Mouse (Mus musculus) adrenal gland, postnatal 4 days (tissue): ENCODE results near the gene Cd2. TPM values are rescaled to one million over a fixed set of nuclear protein-coding genes. Genes with fewer than 3 reads are reported as not detected.

Source experiments
- DNase-seq, 2 experiments: peaks; one replicate each; pipeline ENCODE4 v3.0.0; 2021 to 2022; ENCODE audit warnings: low spot score in 2 of 2, mixed read lengths in 2 of 2
- total RNA-seq, 2 experiments: library from RNA; stranded (reverse); gene quantifications; 2 replicates each; pipeline ENCODE4 v1.2.3; 2021

Cd2 gene
- total RNA-seq, 2 experiments from 2014 or later, result 0.59 TPM; not detected in 1

DNA sequence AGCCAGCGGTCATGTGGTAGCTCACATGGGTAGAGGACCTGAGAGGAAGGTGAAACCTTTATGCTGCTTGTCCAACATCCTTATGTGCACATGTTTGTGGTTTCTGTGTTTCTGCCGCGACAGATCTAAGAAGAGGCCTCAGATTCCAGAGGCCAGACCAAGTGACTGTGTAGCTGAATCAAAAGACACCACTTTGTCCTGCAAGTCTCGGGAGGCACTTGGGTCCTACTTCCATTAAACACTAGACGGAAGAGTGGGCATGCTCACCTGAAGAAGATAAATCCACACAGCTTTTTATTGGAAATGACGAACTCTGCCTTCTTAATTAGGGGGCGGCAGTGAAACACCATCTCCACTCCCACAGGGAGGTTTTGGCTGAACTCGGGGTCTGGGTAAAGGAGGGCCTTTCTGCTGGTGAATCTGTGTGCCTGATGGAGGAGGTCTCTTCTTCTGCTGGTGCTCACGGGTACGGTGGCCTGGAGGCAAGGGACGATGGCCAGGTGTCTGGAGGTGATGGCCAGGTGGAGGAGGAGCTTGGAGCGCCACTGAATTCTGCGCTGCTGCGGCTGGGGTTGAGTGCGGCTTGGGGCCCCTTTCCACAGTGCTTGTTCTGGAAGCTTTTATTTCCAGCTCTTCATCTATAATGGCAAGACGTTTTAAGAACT, 12.0 kb downstream of the Cd2 start:
- no peak for DNase-seq

DNA sequence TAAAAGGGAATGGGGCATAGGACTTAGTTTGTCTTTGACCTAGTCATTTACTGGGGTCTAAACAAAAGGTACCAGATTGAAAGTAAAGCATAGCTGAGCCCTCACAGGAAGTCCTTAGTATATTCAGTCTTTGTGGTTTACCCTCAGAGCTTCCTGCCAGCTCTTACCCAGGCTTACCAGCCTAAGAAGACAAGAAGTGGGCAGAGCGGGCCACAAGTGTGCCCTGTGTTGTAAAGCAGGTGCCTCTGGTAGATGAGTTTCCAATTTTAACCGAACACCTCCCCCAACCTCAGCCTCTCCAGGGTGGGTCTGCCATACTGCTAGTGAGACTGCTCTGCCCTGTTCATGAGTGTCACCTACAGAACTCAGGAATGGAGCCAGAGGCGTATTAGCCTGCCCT, 12.9 kb downstream of the Cd2 start:
- DNase-seq, result no peak

DNA sequence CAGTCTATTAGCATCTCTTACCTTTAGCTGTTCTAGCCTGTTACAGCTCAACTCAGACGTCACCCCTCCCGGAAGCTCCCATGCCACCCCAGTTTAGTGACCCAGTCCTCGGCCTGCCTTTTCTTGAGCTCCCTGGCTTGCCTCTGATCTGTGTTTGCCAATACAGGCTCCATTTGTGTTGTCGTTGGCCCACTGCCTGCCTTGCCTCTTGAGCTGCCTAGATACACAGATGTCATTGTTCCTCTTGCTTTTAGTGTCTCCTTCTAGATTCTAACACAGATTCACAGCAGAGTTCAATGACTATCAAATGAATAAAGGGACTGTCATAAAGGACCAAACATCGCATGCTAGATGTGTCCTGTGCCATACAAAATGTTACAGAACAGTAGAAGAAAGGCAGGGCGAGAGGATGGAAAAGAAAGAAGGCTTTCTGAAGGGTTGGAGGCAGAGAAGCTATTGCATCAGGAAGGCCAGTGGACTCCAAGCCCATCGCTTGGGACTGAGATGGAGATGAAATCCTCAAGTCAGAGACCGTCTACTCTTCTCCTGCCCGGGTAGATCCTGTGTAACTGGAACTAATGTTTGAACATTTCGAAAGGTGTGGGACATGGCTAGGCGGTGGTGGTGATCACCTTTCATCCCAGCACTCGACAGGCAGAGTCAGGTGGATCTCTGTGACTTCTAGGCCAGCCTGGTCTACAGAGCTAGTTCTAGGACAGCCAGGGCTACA, 13.5 kb downstream of the Cd2 start:
- no peak for DNase-seq

DNA sequence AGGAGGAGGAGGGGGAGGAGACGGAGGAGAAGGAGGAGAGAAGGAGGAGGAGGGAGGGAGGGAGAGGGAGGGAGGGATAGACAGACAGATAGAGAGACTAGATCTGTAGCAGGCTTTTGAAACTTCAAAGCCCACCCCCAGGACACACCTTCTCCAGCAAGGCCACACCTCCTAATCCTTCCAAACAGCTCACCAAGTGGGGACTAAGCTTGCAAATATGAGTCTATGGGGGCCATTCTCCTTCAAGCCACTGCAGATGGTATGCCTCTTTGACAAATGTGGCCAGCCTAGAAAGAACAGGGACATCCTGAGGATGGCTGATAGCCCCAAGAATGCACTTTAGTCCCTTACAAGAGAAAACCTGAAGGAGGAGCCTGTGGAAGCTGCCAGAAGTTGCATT, 15.6 kb downstream of the Cd2 start:
- DNase-seq, result no peak

DNA sequence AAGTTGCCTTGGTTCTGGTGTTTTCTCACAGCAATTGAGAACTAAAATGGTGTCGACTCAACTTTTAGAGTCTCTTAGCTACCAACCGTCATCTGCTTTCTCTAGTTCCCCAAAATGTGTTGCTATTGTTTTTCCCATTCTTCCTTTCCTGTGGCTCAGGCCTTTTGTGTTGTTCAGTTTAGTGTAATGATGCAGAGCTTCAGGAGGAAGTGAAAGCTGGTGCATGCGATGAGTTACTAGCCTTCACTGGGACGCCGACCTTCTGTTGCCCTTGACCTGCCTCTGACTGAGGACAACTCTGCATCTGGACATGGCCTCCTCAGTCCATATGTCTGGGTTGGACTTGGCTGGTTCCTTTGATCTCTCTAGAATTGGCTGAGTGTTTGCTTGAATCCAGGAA, 16.9 kb downstream of the Cd2 start:
- DNase-seq, result no peak

DNA sequence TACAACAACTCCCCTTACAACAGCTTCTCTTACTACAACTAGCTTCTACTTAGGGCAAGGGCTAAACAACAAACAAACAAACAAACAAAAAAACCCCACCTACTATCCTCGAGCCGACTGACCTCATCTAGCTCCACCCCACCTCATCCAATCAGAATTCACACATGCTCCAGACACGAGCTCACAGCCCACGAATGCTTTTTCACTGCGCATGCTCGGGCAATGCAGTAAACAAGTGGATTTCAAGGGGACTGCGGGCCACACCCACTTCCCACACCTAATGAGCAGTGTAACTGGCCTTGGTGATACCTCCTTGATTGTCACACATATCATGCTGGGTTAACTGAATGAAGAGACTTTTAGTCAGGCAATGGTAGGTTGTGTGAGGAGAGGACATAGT, 19.4 kb downstream of the Cd2 start:
- DNase-seq, result no peak

DNA sequence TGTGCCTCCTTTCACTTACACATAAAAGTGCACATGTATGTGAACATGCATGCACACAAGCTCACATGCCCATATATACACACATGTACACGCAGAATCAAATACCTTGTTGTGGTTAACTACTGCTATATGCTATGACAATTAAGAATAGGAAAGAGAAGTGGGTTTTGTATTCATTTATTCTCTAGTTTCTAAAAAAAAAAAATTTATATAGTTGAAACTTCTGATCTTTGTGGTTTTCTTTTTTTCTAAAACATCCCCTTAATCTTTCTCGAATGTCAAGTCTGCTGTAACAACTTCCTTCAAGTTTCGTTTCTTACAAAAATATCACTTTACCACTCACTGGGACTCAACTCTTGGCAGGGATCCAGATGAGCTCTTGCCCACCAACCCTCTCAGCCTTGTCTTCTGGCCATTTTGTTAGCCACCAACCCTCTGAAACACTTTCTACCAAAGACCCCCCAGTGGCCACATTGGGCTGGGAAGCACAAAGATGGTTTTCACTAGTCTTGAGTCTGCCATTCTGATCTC, 22.1 kb downstream of the Cd2 start:
- no peak for DNase-seq

DNA sequence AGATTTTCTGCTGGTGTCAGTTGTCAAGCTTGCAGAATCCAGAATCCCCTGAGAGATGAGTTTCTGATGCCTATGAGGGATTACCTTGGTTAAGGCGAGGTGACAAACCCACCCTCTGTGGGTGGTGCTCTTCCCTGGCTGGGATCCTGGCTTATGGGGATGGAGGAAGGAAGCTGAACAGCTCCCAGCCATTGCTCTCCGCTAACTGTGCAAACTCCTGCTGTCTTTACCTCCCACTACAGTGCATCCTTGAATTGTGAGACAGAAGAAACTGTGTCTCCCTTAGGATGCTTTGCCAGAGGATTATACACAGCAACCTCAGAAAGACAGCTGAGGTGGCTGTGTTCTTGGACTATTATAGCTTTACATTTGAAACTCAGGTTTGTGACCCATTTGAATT, 28.8 kb downstream of the Cd2 start:
- no peak for DNase-seq

DNA sequence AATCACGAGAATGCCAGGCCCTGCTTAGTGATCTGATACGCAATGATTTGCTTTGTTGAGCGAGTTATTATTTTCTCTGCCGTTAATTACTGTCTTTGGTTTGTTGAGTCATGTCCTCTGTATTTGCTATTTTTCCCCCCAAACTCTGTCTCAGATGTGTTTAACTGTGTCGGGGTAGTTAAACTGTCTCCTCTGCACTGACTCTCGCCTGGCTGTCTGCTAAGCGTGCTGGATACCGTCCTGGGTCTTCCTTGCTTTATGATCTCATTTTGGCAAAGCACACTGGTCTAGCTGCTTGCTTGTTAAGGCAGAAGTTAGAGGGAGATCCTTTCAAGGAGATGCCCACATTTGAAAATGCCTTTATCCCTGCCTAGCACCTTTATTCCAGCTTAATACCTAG, 31.6 kb downstream of the Cd2 start:
- no peak for DNase-seq

DNA sequence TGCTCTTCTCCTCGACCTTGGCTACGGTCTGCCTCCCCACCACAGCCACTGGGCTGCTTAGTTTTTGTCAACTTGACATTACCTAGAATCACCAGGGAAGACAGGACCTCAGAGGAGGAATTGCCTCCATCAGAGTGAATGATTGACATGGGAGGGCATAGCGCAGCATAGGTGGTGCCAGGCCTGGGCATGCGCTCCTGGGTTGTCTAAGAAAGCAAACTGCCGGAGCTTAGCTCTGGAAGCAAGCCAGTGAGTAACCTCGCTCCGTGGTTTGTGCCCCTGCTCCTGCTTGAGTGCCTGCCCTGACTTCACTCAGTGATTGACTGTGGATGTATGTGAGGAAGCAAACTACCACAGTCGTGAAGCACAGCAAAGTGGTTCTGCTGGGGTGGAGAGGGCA, 35.6 kb downstream of the Cd2 start:
- no peak for DNase-seq

DNA sequence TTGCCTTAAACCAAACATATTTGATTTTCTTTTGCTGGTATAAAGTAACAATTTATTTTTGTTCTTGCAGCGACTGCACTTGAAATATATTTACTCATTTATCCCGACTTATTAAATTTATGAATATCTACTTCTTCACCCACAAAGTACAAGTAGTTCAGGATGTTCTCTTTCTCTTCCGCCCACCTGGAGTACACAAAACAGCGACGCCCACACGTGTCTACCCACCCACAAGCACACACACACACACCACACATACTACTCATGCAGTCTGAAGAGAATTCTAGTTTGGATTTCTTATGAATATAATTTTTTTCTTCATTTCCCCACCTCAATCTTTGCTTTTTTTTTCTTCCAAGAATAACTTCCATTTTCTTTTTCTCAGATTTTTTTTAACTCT, 37.9 kb downstream of the Cd2 start:
- DNase-seq, result no peak

DNA sequence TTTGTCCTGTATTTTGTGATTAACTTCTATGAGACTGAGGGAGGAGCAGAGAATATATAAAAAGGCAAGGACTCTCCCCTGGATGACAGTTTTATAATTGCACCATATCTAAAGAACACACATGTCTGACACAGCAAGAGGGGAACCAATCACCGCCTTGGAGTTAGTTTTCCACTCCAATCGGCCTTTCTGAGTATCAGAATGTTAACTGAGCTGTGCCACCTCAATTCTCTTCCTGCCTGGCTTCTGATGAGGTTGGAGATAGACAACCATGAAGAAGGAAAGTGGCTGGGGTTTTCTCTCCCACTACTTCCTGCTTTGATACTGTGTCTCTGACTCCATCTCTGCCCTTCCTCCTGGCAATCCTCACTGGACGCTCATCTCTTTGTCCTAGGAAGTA, 42.5 kb downstream of the Cd2 start:
- no peak for DNase-seq

DNA sequence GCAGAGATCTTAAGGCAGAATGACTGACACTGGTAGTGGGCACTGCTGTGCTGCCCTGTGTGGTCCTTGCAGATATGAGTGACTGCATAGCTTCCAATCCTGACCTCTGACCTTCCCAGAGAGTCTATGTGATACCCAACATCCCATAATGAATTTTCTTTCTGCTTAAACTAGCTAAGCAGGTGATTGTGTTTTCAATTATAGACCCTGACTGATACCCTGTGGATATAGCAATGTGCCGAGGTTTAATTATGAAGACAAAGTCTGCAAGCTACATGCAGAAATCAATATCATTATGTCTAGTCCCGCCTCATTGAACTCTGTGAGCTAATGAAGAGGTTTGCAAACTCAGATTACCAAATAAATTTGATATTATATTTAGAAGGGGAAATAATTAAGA, 44.7 kb downstream of the Cd2 start:
- DNase-seq, result no peak

DNA sequence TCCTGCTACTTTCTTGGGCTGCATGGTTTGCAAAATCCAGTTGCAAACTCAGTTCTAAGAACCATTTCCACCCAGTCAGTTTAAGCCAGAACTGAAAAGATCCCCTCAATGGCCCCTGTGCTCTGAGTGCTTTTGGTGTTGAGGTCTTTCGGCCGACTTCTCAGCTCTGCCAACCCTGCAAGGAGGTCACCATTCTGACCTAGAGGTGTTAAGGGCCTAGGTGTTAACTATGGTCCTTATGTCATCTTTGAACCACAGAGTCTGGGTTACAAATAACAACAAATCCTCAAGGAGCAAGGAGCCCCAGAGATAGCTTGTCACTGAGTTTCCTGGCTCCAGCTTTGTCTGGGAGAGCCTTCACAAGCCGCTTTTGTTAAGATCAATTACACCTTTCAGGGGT, 45.9 kb downstream of the Cd2 start:
- DNase-seq, result no peak

DNA sequence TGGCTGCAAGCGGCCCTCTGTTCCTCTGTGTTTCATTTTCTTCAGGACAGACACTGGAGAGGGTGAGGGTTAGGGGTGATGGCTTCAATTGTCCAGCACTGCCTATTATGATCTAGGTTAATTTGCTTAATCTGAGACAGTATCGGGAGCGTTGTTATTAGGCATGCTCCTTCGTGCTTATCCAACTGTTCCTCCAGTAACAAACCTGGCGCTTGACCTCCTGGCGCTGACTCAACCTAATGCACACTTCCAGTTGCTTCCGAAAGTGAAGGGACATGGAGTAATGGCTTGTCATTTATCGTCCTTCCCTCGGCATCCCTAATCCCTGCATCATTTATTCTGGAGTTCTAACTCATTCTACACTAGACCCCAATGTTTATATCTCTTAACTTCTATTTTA, 46.9 kb downstream of the Cd2 start:
- no peak for DNase-seq

DNA sequence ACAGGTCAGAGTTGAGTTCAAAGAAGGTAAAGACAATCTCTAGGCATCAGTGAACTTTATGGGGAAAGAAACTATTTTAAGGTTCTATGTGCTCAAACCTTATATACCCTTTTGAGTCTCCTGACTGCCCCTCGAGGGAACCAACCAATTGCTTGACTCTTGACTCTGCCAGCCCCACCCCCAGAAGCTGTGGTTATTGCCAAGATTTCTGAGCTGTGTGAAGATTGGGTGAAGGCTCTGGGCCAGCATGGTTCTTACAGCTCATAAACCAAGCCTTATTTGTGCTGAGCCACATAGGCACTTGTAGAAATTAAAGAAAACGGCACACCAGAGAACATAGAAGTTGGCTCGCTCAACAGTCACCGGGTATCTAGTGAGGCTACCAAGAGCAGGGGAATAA, 48.5 kb downstream of the Cd2 start:
- no peak for DNase-seq

DNA sequence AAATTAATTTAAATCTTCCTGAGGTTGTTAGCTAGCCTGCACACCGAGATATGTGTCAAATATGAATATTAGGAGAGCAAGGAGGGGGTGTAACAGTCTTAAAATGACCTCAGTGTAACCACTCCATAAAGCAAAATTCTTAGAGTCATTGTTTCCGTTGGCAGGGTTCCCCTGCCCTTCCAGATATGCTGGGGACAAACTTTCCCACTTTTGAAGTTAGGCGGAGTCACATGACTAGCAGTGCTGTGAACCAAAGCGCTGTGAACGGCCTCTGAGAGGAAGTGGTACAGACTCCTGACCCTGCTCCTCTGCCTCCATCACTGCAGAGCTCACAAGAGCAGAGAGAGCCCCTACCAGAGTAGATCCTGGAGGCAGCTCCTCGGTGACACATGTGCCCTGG, 49.0 kb downstream of the Cd2 start:
- no peak for DNase-seq

DNA sequence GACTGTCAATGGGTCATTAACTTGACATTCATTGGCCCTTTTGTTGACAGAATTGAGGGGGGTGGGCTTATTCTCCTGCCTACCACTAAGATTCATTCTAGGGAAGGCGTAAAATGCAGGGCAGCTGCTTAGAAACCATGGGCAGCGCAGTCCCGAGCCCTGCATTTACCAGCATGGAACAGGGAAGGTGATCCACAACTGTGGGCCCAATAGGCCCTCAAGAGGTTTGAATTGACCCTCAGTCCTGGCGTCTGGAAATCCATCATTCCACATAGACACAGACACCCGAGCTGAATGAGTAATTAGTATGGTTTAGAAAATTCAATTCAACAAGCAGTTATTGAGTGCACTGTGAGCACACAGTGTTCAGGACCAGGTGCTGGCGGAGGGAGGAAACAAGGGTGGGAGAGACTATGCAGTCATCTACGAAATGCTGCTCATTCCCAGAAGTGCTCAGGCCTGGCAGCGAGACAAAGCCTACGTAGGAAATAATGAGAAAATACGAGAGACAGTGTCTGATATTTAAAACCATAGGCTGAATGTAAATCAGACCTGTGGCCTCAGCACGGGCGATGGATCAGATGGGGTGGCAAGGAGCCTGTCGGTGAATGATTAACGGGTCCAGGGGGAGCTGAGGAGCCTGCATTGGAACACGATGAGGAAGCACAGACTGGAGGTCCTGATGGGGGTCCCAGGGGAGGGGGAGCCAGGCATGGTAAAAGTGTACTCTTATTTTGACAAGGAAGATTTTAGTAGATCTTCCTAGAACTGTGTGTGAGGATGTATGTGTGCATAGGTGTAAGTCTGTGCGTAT, 50.5 kb downstream of the Cd2 start:
- no peak for DNase-seq

DNA sequence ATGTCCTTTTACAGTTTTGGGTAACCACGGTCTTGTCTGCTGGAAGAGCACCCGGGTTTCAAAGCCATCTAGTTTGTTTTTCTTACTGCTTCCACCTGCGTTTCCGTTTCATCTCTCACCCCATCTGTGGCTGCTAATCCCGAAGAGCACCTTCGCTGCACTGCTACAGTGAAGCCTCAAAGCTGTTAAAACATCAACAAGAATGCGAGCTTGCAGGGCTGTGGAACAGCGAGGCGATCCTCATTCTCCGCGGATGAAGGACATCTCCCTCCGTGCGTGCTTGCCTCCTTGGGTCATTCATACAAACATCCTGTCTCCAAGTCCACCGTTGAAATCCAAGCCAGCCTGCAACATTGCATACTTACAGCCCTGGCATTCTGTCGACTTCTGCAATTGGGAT, 51.5 kb downstream of the Cd2 start:
- no peak for DNase-seq

DNA sequence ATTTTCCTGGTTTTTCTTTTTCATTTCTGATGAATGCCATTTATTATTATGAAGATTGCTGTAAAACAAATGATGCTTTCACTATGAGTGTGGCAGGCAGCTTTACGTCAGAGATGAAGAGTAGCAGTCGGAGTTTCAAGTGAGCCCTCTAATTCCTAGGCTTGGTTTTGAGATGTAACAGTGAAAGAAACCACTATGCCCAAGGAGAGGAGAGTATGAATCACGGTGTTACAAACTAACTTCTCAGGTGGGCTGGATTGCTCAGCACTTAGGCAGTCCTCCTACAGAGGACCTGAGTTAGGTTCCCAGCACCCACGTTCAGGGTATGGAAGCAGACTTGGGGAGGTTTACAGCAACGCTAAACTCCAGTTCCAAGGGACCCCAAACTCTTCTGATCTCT, 52.4 kb downstream of the Cd2 start:
- no peak for DNase-seq

DNA sequence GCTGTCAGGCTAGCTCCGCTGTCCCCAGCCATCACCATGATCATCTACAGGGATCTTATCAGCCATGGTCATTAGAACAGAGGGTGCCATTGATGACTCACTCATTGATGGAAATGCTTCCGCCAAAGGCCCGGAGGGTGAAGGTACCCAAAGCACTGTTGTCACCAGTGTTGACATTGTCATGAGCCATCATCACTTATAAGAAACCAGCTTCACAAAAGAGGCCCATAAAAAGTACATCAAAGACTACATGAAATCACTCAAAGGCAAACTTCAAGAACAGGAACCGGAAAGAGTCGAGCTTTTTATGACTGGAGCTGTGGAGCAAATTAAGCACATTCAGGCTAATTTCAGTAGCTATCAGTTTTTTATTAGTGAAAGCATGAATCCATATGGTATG, 54.3 kb downstream of the Cd2 start:
- no peak for DNase-seq

DNA sequence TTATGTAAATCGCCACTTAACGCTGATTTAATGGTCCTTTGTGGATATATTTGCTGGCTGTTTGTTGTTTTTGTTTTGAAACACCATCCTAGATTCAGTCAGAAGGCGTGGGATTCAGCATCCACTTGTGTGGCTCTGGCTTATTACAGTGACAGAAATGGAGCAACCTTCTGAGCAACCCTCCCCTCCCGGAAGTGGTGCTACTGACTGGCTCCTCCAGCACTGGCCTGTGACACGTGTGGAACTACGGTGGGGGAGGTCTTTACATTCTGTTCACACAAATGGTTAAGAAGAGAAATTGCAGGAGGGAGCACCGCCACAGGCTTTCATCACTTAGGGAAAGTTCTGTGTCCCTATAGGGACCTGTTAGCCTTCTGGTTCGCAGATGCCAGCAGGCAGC, 55.2 kb downstream of the Cd2 start:
- DNase-seq, result no peak
